Mouse (Mus musculus) heart, adult 2 months (tissue): ENCODE results near the gene Rrp9.

Experiments used
- CTCF ChIP-seq: fragments of 200-600 bp; IDR thresholded peaks from 2 replicates; pipeline ENCODE4 v1.8.1; 2022; ENCODE audit warnings: antibody characterized with exemption, mild to moderate bottlenecking, moderate library complexity
- POLR2A ChIP-seq: fragments of 200-500 bp; IDR thresholded peaks from 2 replicates; pipeline ENCODE4 v1.6.1; 2011; ENCODE audit warnings: mild to moderate bottlenecking, low read depth, low read length, control low read depth; ENCODE audit not compliant: insufficient read depth

DNA sequence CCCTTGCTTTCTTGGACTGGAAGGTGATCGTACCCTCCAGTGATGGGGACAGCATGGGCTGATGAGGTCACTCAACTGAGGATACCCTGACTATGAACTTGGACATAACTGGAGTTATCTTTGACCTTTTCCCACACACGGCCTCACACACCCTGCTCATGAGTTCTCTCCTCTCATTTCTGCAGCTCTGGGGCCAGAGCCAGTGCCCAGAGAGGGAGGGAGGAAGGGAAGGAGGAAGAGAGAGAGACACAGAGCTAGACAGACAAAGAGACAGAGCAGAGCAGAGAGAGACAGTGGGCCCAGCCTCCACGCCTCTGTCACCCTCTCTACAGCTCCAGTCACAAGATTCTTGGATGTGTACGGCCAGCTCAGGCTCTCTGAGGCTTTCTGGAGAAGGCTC lies 3.4 kb upstream of the Rrp9 start:
- no peak for TF ChIP-seq CTCF
- TF ChIP-seq POLR2A = no peak
